In genomic region chr5:139252081-139252909, GRCm38 (mm10) we compare ENCODE assay signal across 8 mouse cellular contexts. TPM values are rescaled to one million over a fixed set of nuclear protein-coding genes. Genes with fewer than 3 reads are reported as not detected.
DNase-seq lines count a peak whose midpoint lies in the region; ATAC-seq and TF ChIP-seq lines count a peak whose summit lies in the region.

Gene Get4 (plus strand): TSS chr5:139252324.

- WGBS in forebrain, embryonic 13.5 days, result under 1% methylated on average over 48 of the region's 90 CpGs
- WGBS in large intestine, adult 2 months, result under 1% methylated on average over 89 of the region's 90 CpGs
- under 1% methylated on average over 79 of the region's 90 CpGs for WGBS in liver, postnatal 0 days (ENCODE audit: insufficient replicate concordance)
- WGBS in neural tube, embryonic 14.5 days, result under 1% methylated on average over 83 of the region's 90 CpGs

- TF ChIP-seq CTCF in ES-Bruce4 (IDR thresholded peaks at IDR 0.05; ENCODE audit: low read depth, low read length), result no peak
- TF ChIP-seq CTCF in liver, postnatal 0 days (IDR thresholded peaks at IDR 0.05; ENCODE audit: low read depth), result no peak

- no peaks in the 10 kb centered on the region for H3K27me3 ChIP-seq in ES-Bruce4 (ENCODE audit: control insufficient read depth, insufficient read depth, low read length, poor library complexity, severe bottlenecking)
- no peaks in the 10 kb centered on the region for H3K27me3 ChIP-seq in forebrain, embryonic 13.5 days
- no peaks in the 10 kb centered on the region for H3K27me3 ChIP-seq in liver, postnatal 0 days (ENCODE audit: insufficient read depth, low read length)
- H3K27me3 ChIP-seq in neural tube, embryonic 14.5 days (ENCODE audit: control insufficient read depth, insufficient read depth, low read length), result no peaks in the 10 kb centered on the region

- peaks cover 13% of the 10 kb centered on the region for H3K36me3 ChIP-seq in ES-Bruce4 (ENCODE audit: control insufficient read depth, insufficient read depth, low read length, poor library complexity, severe bottlenecking)
- H3K36me3 ChIP-seq in forebrain, embryonic 13.5 days (ENCODE audit: poor library complexity, severe bottlenecking), result peaks cover 43% of the 10 kb centered on the region
- peaks cover 29% of the 10 kb centered on the region for H3K36me3 ChIP-seq in liver, postnatal 0 days (replicated peaks; ENCODE audit: insufficient read depth, low read length)
- H3K36me3 ChIP-seq in neural tube, embryonic 14.5 days (ENCODE audit: control insufficient read depth, insufficient read depth, low read length), result peaks cover 25% of the 10 kb centered on the region

- peak; percentile 90 for ATAC-seq in cerebellum, adult (ENCODE audit: insufficient number of reproducible peaks, low FRiP score, low TSS enrichment)
- ATAC-seq in forebrain, embryonic 13.5 days, result peak; percentile 96
- ATAC-seq in liver, postnatal 0 days, result peak; percentile 87
- ATAC-seq in neural tube, embryonic 14.5 days (ENCODE audit: low read depth), result peak; percentile 95

- H3K4me1 ChIP-seq in ES-Bruce4 (ENCODE audit: control insufficient read depth, insufficient read depth, low read length), result peaks cover 2% of the 10 kb centered on the region
- H3K4me1 ChIP-seq in forebrain, embryonic 13.5 days, result peaks cover 35% of the 10 kb centered on the region
- H3K4me1 ChIP-seq in liver, postnatal 0 days (ENCODE audit: insufficient read depth), result peaks cover 47% of the 10 kb centered on the region
- H3K4me1 ChIP-seq in neural tube, embryonic 14.5 days (ENCODE audit: control insufficient read depth, insufficient read depth, low read length), result peaks cover 10% of the 10 kb centered on the region

- H3K4me3 ChIP-seq in ES-Bruce4 (ENCODE audit: low read depth, low read length), result peak within 1 kb of the TSS; percentile 96
- H3K4me3 ChIP-seq in forebrain, embryonic 13.5 days, result peak within 1 kb of the TSS; percentile 84
- H3K4me3 ChIP-seq in liver, postnatal 0 days (ENCODE audit: low read depth, low read length), result peak within 1 kb of the TSS; percentile 60
- peak within 1 kb of the TSS; percentile 74 for H3K4me3 ChIP-seq in neural tube, embryonic 14.5 days (ENCODE audit: low read depth, low read length)

- peak within 1 kb of the TSS; percentile 97 for H3K4me2 ChIP-seq in forebrain, embryonic 13.5 days
- H3K4me2 ChIP-seq in liver, postnatal 0 days (ENCODE audit: low read depth, low read length), result peak within 1 kb of the TSS; percentile 92
- H3K4me2 ChIP-seq in neural tube, embryonic 14.5 days (ENCODE audit: low read depth, low read length), result peak within 1 kb of the TSS; percentile 95

- TF ChIP-seq EP300 in ES-Bruce4 (IDR thresholded peaks at IDR 0.05; ENCODE audit: insufficient read depth, low read depth, low read length), result no peak
- peak; percentile 51; the same call in 1 of the 2 replicates for TF ChIP-seq EP300 in liver, postnatal 0 days (IDR thresholded peaks at IDR 0.05; ENCODE audit: low read depth)

- no peaks in the 10 kb centered on the region for H3K9me3 ChIP-seq in ES-Bruce4 (replicated peaks; ENCODE audit: control insufficient read depth, insufficient read depth, low read length, poor library complexity, severe bottlenecking)
- H3K9me3 ChIP-seq in forebrain, embryonic 13.5 days (replicated peaks), result no peaks in the 10 kb centered on the region
- no peaks in the 10 kb centered on the region for H3K9me3 ChIP-seq in liver, postnatal 0 days (ENCODE audit: low read length)
- no peaks in the 10 kb centered on the region for H3K9me3 ChIP-seq in neural tube, embryonic 14.5 days (ENCODE audit: control insufficient read depth, low read length)

- peak; percentile 100 for DNase-seq in heart, postnatal 10 days
- DNase-seq in large intestine, adult 2 months (ENCODE audit: low read depth, low spot score), result peak; percentile 96
- peak; percentile 99 for DNase-seq in liver, postnatal 0 days
- DNase-seq in testis, postnatal 10 days (ENCODE audit: low spot score), result peak; percentile 100

- H3K9ac ChIP-seq in ES-Bruce4 (ENCODE audit: low read depth, poor library complexity, severe bottlenecking), result peak within 1 kb of the TSS; percentile 72
- peak within 1 kb of the TSS; percentile 90 for H3K9ac ChIP-seq in forebrain, embryonic 13.5 days
- H3K9ac ChIP-seq in liver, postnatal 0 days (replicated peaks), result peak within 1 kb of the TSS; percentile 62
- peak within 1 kb of the TSS; percentile 84 for H3K9ac ChIP-seq in neural tube, embryonic 14.5 days (replicated peaks; ENCODE audit: low read depth, low read length)

- H3K27ac ChIP-seq in ES-Bruce4 (ENCODE audit: insufficient read depth, low read length), result peak within 1 kb of the TSS; percentile 39; the same call in 1 of the 2 replicates
- peak within 1 kb of the TSS; percentile 82 for H3K27ac ChIP-seq in forebrain, embryonic 13.5 days
- H3K27ac ChIP-seq in liver, postnatal 0 days (ENCODE audit: low read depth), result peak within 1 kb of the TSS; percentile 86
- H3K27ac ChIP-seq in neural tube, embryonic 14.5 days (ENCODE audit: low read depth, low read length), result peak within 1 kb of the TSS; percentile 90

- peak; percentile 88 for TF ChIP-seq POLR2A in ES-Bruce4 (IDR thresholded peaks at IDR 0.05; ENCODE audit: insufficient read depth, low read length)

- intact Hi-C loops in heart, postnatal 10 days (cut with DNase I), result loop anchor here (5.0 kb wide), 1 partner anchor 50 kb away; the partner anchor contains the start of gene Sun1

RNA-seq across cellular contexts. Expression of gene Get4, which starts in this region (rescaled TPM):
- polyA plus RNA-seq in ES-Bruce4 (2011; ENCODE audit: insufficient read depth, insufficient read length, low read depth, missing spikeins), result 55.9 and 67.7 TPM in 2 replicates
- polyA plus RNA-seq in forebrain, embryonic 13.5 days (2015; fragmentation: Nextera tagmentation; extraction: Ambion mirVana), result 122 and 137 TPM in 2 replicates
- 10 to 100 TPM; 57.6 to 59.4 TPM for total RNA-seq in heart, postnatal 10 days (2021)
- polyA plus RNA-seq in large intestine, adult 2 months (2012; rRNA removed), result 66.2 and 87.5 TPM in 2 replicates
- 92.7 and 97.5 TPM in 2 replicates for polyA plus RNA-seq in liver, postnatal 0 days (2015; fragmentation: Nextera tagmentation; extraction: Ambion mirVana)
- 109 and 112 TPM in 2 replicates for polyA plus RNA-seq in neural tube, embryonic 14.5 days (2014; fragmentation: Nextera tagmentation; extraction: Ambion mirVana)

Comparison
In these comparisons a context has a peak if more than half of its experiments do, and no peak if none do; other contexts are left out.
1. Peak in every context shown above with its lines: DNase-seq, ATAC-seq, H3K4me3 ChIP-seq and H3K27ac ChIP-seq.
2. H3K27ac ChIP-seq: peak in every context shown above with its lines; median percentile 90 in neural tube, embryonic 14.5 days; 86 in liver, postnatal 0 days; 82 in forebrain, embryonic 13.5 days; 39 in ES-Bruce4.